Mouse (Mus musculus): ENCODE results near the gene Ier2. TPM values are rescaled to one million over a fixed set of nuclear protein-coding genes. Genes with fewer than 3 reads are reported as not detected.
A peak's percentile ranks its signal among the peaks of the same experiment; 100 is the strongest.

Gene Ier2
- polyA plus RNA-seq, 1 experiment = 333 TPM

- Histone ChIP-seq H3K36me3 (replicated peaks; ENCODE audit: low read length) (no peaks in the 10 kb centered on the region), H3K4me3 (replicated peaks) (no peak overlapping the region), H3K27me3 (replicated peaks) (peaks cover 17% of the 10 kb centered on the region), H3K4me1 (peaks cover 22% of the 10 kb centered on the region), H3K9me3 (no peaks in the 10 kb centered on the region)
- TF ChIP-seq FLI1 (IDR thresholded peaks at IDR 0.05; ENCODE audit: low read length) = no peak
- TF ChIP-seq GATA1 (IDR thresholded peaks at IDR 0.05; ENCODE audit: borderline replicate concordance, low read length) = no peak
Measured at GRCm38 (mm10) chr8:84641578-84642361, 20.9 kb downstream of the Ier2 start.

DNA sequence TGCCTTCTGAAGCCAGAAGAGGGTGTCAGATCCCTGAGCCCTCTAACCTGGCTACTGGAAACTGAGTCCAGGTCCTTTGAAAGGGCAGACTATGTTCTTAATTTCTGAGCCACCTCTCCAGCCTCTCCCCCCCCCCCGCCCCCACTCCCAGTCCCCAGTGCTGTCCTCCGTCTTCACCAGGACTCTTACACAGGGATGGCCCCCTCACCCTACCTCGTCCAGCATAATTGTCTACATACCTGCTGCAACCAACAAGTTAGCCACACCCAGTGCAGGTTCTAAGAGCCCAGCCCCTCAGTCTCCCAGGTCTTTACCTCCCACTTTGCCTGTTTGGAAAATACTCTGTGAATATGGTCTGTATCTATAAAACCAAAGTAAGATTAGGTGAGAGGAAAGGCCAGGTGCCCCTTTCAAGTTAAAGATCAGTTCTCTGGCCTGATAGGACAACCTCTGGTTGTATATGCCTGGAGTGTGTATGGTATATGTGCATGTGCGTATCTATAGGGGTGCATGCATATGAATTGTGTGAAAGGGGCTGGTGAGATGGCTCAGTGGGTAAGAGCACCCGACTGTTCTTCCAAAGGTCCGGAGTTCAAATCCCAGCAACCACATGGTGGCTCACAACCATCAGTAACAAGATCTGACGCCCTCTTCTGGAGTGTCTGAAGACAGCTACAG is 21.9 kb downstream of the Ier2 start:
- Histone ChIP-seq H3K27me3 (replicated peaks) (peaks cover 24% of the 10 kb centered on the region), H3K9me3 (no peaks in the 10 kb centered on the region), H3K4me3 (replicated peaks) (no peak overlapping the region), H3K36me3 (replicated peaks; ENCODE audit: low read length) (no peaks in the 10 kb centered on the region), H3K4me1 (peaks cover 22% of the 10 kb centered on the region)
- TF ChIP-seq GATA1 (IDR thresholded peaks at IDR 0.05; ENCODE audit: borderline replicate concordance, low read length) = no peak
- TF ChIP-seq FLI1 (IDR thresholded peaks at IDR 0.05; ENCODE audit: low read length) = no peak

DNA sequence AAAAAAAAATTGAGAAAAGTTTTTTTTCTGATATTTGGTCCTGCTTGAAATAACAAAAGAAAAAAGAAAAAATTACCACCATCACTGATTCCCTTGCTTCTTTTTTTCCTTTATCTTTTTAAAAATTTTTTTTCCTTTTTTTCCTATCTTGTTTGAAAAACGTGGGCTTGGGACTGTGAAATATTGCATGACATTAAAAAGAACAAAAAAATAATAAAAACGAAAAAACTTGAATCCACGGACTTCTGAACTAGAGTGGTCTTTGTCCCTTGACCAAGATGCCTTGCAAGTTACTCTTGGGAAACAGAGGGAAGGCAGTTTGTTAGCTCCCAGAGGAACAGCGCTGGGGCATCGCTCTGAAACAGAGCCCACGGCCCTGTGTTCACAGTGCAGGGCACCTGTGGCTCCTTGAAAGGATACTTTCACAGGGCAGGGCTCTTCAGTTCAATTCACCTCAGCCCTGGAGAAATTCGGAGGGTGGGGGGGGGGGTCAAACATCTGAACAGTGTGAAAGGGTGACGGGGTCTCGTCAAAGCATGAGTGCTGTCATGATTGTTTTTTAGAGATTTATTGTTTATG is 22.6 kb downstream of the Ier2 start:
- H3K9me3 ChIP-seq = no peaks in the 10 kb centered on the region
- H3K4me3 ChIP-seq (replicated peaks) = peak overlapping the region; percentile 94
- TF ChIP-seq FLI1 (IDR thresholded peaks at IDR 0.05; ENCODE audit: low read length) = no peak
- TF ChIP-seq GATA1 (IDR thresholded peaks at IDR 0.05; ENCODE audit: borderline replicate concordance, low read length) = no peak
- peaks cover 28% of the 10 kb centered on the region for H3K27me3 ChIP-seq (replicated peaks)
- peaks cover 22% of the 10 kb centered on the region for H3K4me1 ChIP-seq
- no peaks in the 10 kb centered on the region for H3K36me3 ChIP-seq (replicated peaks; ENCODE audit: low read length)

DNA sequence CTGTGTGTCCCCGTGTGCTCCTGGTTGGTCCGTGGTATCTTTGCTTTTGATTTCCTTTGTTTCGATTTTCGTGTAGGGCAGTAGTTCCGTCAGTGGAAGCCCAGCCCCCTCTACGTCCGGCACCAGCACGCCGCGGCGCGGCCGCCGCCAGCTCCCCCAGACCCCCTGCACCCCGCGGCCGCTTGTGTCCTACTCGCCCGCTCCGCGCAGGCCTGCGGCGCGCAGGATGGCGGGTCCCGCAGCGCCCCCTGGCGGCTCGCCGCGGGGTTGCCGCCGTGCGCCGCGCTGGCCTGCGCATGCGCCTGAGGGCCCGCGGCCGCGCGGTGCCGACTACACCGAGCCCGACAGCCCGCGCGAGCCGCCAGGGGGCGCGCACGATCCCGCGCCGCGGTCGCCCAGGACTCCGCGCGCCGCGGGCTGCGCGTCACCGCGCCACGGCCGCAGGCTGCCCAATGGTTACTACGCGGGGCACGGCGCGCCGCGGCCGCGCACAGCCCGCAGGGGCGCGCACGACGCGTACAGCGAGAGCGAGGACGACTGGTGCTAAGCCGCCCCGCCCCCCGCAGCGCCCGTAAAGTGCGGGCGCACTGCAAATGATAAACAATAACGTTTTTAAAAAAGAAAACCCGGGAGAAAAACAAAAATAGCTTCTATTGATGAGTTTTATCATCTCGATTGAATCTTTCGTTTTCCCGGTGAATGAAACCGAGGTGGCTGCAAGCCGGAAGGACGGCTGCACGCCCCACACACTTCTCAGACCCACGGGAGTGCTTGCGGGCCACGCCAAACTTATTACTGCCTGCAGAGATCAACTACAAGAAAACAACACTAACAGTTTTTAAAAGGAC is 23.3 kb downstream of the Ier2 start:
- H3K4me3 ChIP-seq (replicated peaks) = peak overlapping the region; percentile 94
- peaks cover 22% of the 10 kb centered on the region for H3K4me1 ChIP-seq
- no peaks in the 10 kb centered on the region for H3K36me3 ChIP-seq (replicated peaks; ENCODE audit: low read length)
- TF ChIP-seq GATA1 (IDR thresholded peaks at IDR 0.05; ENCODE audit: borderline replicate concordance, low read length) (no peak), FLI1 (IDR thresholded peaks at IDR 0.05; ENCODE audit: low read length) (no peak)
- H3K27me3 ChIP-seq (replicated peaks) = peaks cover 35% of the 10 kb centered on the region
- H3K9me3 ChIP-seq = no peaks in the 10 kb centered on the region

GRCm38 (mm10) chr8:84638555-84639161 is 24.0 kb downstream of the Ier2 start:
- TF ChIP-seq FLI1 (IDR thresholded peaks at IDR 0.05; ENCODE audit: low read length) (no peak), GATA1 (IDR thresholded peaks at IDR 0.05; ENCODE audit: borderline replicate concordance, low read length) (no peak)
- H3K36me3 ChIP-seq (replicated peaks; ENCODE audit: low read length) = no peaks in the 10 kb centered on the region
- peak overlapping the region; percentile 94 for H3K4me3 ChIP-seq (replicated peaks)
- peaks cover 22% of the 10 kb centered on the region for H3K4me1 ChIP-seq
- peaks cover 41% of the 10 kb centered on the region for H3K27me3 ChIP-seq (replicated peaks)
- H3K9me3 ChIP-seq = no peaks in the 10 kb centered on the region

- peaks cover 19% of the 10 kb centered on the region for H3K4me1 ChIP-seq
- H3K27me3 ChIP-seq (replicated peaks) = peaks cover 47% of the 10 kb centered on the region
- no peaks in the 10 kb centered on the region for H3K36me3 ChIP-seq (replicated peaks; ENCODE audit: low read length)
- peak overlapping the region; percentile 94 for H3K4me3 ChIP-seq (replicated peaks)
- no peaks in the 10 kb centered on the region for H3K9me3 ChIP-seq
- no peak for TF ChIP-seq GATA1 (IDR thresholded peaks at IDR 0.05; ENCODE audit: borderline replicate concordance, low read length)
- no peak for TF ChIP-seq FLI1 (IDR thresholded peaks at IDR 0.05; ENCODE audit: low read length)
Measured at GRCm38 (mm10) chr8:84637946-84638554, 24.6 kb downstream of the Ier2 start.

DNA sequence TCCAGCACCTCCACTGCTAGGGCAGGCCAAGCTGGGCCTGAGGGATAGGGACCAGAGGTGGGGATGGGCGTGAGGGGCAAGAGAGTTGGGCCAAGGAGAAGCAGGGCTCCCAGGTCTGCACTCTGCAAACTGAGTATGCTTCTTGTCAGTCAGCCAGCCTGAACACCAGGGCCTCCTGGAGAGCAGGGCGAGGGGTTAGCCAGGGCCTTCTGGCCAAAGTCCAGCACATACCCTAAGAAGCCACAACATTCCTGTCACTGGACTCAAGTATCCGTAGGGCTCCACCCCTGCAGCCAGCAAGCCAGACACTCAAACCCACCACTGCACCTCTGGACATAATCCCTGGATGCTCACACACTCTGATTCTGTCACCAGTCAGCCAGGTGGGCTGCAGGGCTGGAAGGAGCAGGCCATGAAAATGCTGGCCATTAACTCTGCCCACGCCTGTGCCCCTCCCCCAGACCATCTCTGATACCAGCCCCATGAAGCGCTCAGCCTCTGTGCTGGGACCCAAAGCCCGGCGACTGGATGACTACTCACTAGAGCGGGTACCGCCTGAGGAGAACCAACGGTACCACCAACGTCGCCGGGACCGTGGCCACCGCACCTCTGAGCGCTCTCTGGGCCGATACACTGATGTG is 26.5 kb downstream of the Ier2 start:
- no peak overlapping the region for H3K4me3 ChIP-seq (replicated peaks)
- H3K36me3 ChIP-seq (replicated peaks; ENCODE audit: low read length) = no peaks in the 10 kb centered on the region
- peaks cover 53% of the 10 kb centered on the region for H3K27me3 ChIP-seq (replicated peaks)
- peaks cover 11% of the 10 kb centered on the region for H3K4me1 ChIP-seq
- peaks cover 6% of the 10 kb centered on the region for H3K9me3 ChIP-seq
- no peak for TF ChIP-seq FLI1 (IDR thresholded peaks at IDR 0.05; ENCODE audit: low read length)
- TF ChIP-seq GATA1 (IDR thresholded peaks at IDR 0.05; ENCODE audit: borderline replicate concordance, low read length) = no peak

DNA sequence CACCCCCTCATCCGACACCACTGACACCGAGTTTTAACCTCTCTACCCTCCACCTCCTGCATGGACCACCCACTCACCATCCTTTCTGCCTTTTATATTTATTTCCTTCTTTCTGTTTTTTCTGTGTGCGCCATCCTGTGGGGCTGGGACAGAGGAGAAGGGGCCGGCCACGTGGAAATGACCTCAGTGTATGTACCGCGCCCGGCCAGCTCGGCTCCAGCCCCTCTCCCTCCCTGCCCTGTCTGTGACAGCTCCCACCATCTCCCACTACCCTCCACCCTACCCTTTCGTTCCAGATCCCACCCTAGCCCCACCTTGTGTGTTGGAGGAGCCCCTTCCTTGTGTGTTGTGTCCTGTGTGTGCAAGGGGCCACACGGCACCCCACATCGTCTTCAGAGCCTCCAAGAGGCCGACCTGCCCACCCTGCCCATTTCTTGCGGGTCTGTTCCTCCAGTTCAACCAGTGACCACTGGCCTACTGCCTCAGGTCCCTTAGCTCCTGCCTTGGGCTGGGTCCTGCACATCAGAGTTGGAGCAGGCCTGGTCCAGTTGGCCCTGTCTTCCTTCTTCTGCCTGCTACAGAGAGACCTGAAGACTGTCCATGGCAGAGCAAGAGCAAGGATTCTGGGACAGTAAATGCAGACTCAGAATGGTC is 27.1 kb downstream of the Ier2 start:
- TF ChIP-seq GATA1 (IDR thresholded peaks at IDR 0.05; ENCODE audit: borderline replicate concordance, low read length) (no peak), FLI1 (IDR thresholded peaks at IDR 0.05; ENCODE audit: low read length) (no peak)
- Histone ChIP-seq H3K4me1 (peaks cover 11% of the 10 kb centered on the region), H3K4me3 (replicated peaks) (no peak overlapping the region), H3K9me3 (peaks cover 6% of the 10 kb centered on the region), H3K36me3 (replicated peaks; ENCODE audit: low read length) (no peaks in the 10 kb centered on the region), H3K27me3 (replicated peaks) (peaks cover 53% of the 10 kb centered on the region)
